Mouse (Mus musculus) cerebellum, adult 2 months (tissue): ENCODE results near the gene Mast1. TPM values are rescaled to one million over a fixed set of nuclear protein-coding genes. Genes with fewer than 3 reads are reported as not detected.
A peak's percentile ranks its signal among the peaks of the same experiment; 100 is the strongest.

Experiments used
- DNase-seq, 2 experiments: peaks; one replicate each; pipeline ENCODE4 v3.0.0; 2021
- H3K27ac ChIP-seq: fragments of 200-500 bp; 2 replicates; pipeline ENCODE4 v1.5.1; 2012; ENCODE audit warnings: low read length, control low read depth, inconsistent platforms; ENCODE audit not compliant: insufficient read depth
- H3K27me3 ChIP-seq: fragments of 200-500 bp; 2 replicates; pipeline ENCODE4 v1.6.1; 2012; ENCODE audit warnings: inconsistent platforms, mild to moderate bottlenecking, low read length, moderate library complexity; ENCODE audit not compliant: control insufficient read depth, insufficient read depth
- H3K4me1 ChIP-seq: fragments of 200-500 bp; 2 replicates; pipeline ENCODE4 v1.6.1; 2011; ENCODE audit warnings: low read length; ENCODE audit not compliant: control insufficient read depth, insufficient read depth
- H3K4me3 ChIP-seq: fragments of 200-500 bp; replicated peaks from 2 replicates; pipeline ENCODE3; 2011; ENCODE audit warnings: mild to moderate bottlenecking, low read depth, low read length, control low read depth; ENCODE audit not compliant: insufficient read depth
- CTCF ChIP-seq: fragments of 200-500 bp; IDR thresholded peaks from 2 replicates; pipeline ENCODE4 v1.5.1; 2011; ENCODE audit warnings: low read depth, mild to moderate bottlenecking, control low read depth, low read length, moderate library complexity, borderline replicate concordance; ENCODE audit not compliant: insufficient read depth
- POLR2A ChIP-seq: fragments of 200-500 bp; IDR thresholded peaks from 2 replicates; pipeline ENCODE4 v1.6.1; 2011; ENCODE audit warnings: low read length, control low read depth, borderline replicate concordance; ENCODE audit not compliant: insufficient read depth
- WGBS: fragments of 180-500 bp; shearing (Covaris S2); methylation state at CpG from one replicate; pipeline ENCODE4 v1.1.7; 2018; 5-methylcytosine and 5-hydroxymethylcytosine counted together
- polyA plus RNA-seq: library from polyadenylated mRNA; depleted of rRNA; stranded (reverse); fragments of >200 nt; gene quantifications from 2 replicates; pipeline ENCODE4 v1.2.3, GENCODE M21; 2012

The Mast1 gene
- polyA plus RNA-seq, 1 experiment = 115 TPM

DNA sequence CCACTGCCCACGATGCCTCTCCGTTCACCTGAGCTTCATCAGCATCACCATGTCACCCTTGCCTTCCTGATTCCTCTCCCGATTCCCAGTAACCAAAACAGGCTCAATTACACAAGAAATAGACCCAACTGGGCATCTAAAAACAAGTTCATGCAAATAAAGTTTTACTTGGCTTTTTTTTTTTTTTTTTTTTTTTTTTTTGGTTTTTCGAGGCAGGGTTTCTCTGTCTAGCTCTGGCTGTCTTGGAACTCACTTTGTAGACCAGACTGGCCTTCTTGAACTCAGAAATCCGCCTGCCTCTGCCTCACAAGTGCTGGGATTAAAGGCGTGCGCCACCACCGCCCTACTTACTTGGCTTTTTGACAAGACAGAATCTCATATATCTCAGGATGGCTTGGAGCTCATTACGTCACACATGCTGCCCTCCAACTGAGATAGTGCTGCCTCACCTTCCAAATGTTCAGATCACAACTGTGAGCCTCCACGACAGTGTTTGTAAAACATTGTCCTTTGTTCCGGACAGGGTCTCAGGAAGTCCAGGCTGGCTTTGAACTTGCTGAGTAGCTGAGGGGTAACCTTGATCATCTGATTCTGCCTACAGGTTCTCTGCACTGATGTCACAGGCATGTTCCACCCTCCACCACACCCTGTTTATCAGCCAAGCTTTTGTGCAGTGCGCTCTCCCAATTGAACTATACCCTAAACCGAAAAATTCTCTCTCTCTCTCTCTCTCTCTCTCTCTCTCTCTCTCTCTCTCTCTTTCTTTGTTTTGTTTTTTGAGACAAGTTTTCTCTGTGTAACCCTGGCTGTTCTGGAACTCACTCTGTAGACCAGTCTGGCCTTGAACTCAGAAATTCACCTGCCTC is 694 bp upstream of the Mast1 start:
- Histone ChIP-seq H3K4me1 (peaks cover 17% of the 10 kb centered on the region), H3K27ac (peak overlapping the region; percentile 77), H3K4me3 (peak overlapping the region; percentile 95), H3K27me3 (no peaks in the 10 kb centered on the region)
- no peak for DNase-seq
- TF ChIP-seq CTCF (no peak; the same call in 1 of the 2 replicates), POLR2A (no peak)
- 48% methylated on average over 13 of the region's 13 CpGs for WGBS

DNA sequence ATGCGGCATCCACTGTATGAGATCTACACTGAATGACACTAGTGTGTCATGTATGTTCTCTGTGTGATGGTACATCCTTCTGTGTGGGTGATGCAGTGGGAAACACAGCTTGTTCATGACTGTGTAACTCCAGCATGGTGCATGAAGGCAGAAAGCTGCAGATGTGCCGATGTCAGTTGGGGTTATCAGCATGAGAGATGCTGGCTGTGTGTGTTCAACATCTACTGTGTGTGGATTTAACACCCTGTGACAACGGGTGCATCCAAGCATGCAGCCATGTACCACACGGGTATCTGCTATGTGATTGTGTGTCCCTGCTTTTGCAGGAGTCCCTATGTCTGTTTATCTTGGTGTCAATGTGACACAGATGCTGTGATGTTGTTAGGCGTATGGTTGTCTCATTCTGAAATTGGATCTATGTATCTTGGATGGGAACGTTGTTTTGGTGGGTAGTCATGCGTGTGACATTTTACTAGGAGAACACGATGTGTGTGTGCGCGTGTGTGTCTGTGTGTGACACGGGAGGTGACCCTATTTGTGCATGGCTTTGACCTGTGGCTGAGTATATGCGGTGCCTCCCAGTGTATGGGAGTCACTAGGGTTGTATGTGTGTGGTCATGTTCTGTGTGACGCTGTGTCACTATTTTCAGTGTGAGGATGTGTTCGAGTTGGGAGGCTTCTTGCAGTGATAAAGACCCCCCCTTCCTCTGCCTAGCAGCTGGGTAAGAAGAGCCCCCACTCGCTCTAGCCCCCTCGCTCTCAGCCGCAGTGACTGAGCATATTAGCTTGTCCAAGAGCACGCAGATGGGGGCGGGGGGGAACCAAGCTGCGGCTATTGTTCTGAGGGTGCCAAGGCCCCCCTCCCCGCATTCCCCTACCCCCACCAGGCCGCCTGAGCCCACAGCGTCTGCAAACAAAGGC is 858 bp downstream of the Mast1 start:
- peak; percentile 41 to 53 for DNase-seq
- TF ChIP-seq CTCF (no peak), POLR2A (no peak)
- 8% methylated on average over 23 of the region's 23 CpGs for WGBS
- Histone ChIP-seq H3K4me3 (peak overlapping the region; percentile 95), H3K4me1 (peaks cover 17% of the 10 kb centered on the region), H3K27me3 (no peaks in the 10 kb centered on the region), H3K27ac (peak overlapping the region; percentile 93)

DNA sequence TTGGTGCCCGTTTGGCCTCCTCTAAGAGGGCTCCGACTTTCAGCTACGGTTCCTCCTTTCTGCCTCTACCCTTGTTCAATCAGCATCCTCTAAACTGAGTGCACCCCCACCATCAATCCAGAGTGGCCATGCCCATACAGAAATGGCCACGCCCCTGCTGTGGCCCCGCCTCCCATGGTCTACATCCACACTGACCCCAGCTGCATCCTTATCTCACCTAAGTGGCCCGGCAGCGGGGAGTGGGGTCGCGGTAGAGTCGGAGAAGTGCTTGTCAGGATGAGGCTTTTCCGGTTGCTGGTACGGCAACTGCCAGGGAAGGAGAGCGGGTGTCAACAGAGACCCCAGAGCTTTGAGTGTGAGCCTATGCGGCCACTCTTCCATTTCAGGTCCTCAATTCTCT is 1.7 kb downstream of the Mast1 start:
- WGBS = 18% methylated on average over 14 of the region's 14 CpGs
- TF ChIP-seq CTCF (no peak), POLR2A (no peak)
- peak; percentile 54 to 58 for DNase-seq
- Histone ChIP-seq H3K27ac (peak overlapping the region; percentile 56; the same call in 1 of the 2 replicates), H3K4me3 (peak overlapping the region; percentile 95), H3K4me1 (peaks cover 17% of the 10 kb centered on the region), H3K27me3 (no peaks in the 10 kb centered on the region)

DNA sequence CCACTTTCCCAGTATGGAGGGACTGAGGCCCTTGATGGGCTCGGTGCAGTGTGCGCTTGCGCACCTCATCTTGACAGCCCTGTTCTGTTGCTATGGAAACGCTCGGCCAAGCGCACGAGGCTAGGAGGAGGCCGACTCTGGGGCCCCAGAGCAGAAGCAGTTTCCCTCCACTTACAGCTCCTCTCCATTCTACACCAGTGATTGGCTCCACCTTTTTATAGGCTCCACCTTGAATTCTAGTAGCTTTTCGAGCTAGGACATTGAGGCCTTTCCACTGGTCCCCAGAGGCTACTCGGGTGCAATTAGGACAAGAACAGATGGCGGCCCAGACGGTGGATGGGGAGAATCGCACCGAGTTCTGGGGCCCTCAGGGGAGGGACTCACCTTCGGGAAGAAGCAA is 2.3 kb downstream of the Mast1 start:
- Histone ChIP-seq H3K4me3 (peak overlapping the region; percentile 95), H3K4me1 (peaks cover 17% of the 10 kb centered on the region), H3K27ac (0 out of 2 replicates have a peak overlapping the region, but pooled peaks have one; percentile 24), H3K27me3 (no peaks in the 10 kb centered on the region)
- TF ChIP-seq CTCF (no peak), POLR2A (no peak)
- DNase-seq = peak; percentile 82 to 85
- WGBS = 2% methylated on average over 15 of the region's 15 CpGs

- Histone ChIP-seq H3K27me3 (no peaks in the 10 kb centered on the region), H3K4me3 (peak overlapping the region; percentile 25), H3K4me1 (peaks cover 23% of the 10 kb centered on the region), H3K27ac (no peak overlapping the region)
- no peak for DNase-seq
- TF ChIP-seq CTCF (no peak), POLR2A (no peak)
- WGBS = 80% methylated on average over 16 of the region's 16 CpGs
These were observed 3.2 kb downstream of the Mast1 start for GRCm38 (mm10) chr8:84933767-84934559.

- DNase-seq = no peak
- Histone ChIP-seq H3K4me1 (peaks cover 22% of the 10 kb centered on the region), H3K27me3 (no peaks in the 10 kb centered on the region), H3K27ac (no peak overlapping the region), H3K4me3 (no peak overlapping the region)
- TF ChIP-seq POLR2A = no peak
- TF ChIP-seq CTCF = no peak
- WGBS = 82% methylated on average over 13 of the region's 13 CpGs
These were observed 6.6 kb downstream of the Mast1 start for GRCm38 (mm10) chr8:84930582-84930981.

- H3K4me3 ChIP-seq = no peak overlapping the region
- peaks cover 13% of the 10 kb centered on the region for H3K4me1 ChIP-seq
- TF ChIP-seq POLR2A (0 out of 2 replicates have a peak, but pooled peaks have one; percentile 13), CTCF (peak; percentile 81)
- WGBS = 7% methylated on average over 50 of the region's 52 CpGs
- H3K27me3 ChIP-seq = no peaks in the 10 kb centered on the region
- DNase-seq = peak; percentile 79 to 85
- no peak overlapping the region for H3K27ac ChIP-seq
These were observed 8.5 kb downstream of the Mast1 start for GRCm38 (mm10) chr8:84928456-84929306.
